Mouse (Mus musculus) ES-E14 (cell line): ENCODE data around the gene Olfr1047.

ENCODE experiments used
- HCFC1 ChIP-seq: IDR thresholded peaks from 2 replicates; pipeline ENCODE4 v1.6.1; 2012; ENCODE audit warnings: low read length, inconsistent platforms, borderline replicate concordance; ENCODE audit not compliant: insufficient read depth
- ZC3H11A ChIP-seq: IDR thresholded peaks from 2 replicates; pipeline ENCODE4 v1.6.1; 2012; ENCODE audit warnings: low read depth, mild to moderate bottlenecking, inconsistent platforms, low read length, borderline replicate concordance
- ZNF384 ChIP-seq: IDR thresholded peaks from 2 replicates; pipeline ENCODE4 v1.6.1; 2012; ENCODE audit warnings: low read depth, low read length, inconsistent platforms

- TF ChIP-seq ZNF384 (no peak), HCFC1 (no peak), ZC3H11A (no peak)
Observed at GRCm38 (mm10) chr2:86179950-86180349, 51.3 kb downstream of the Olfr1047 start.
